Mouse (Mus musculus) lung, adult 2 months (tissue): ENCODE results near the gene Vps8.
A peak's percentile ranks its signal among the peaks of the same experiment; 100 is the strongest.

ENCODE experiments used
- CTCF ChIP-seq: fragments of 200-500 bp; IDR thresholded peaks from 2 replicates; pipeline ENCODE4 v1.5.1; 2011; ENCODE audit warnings: mild to moderate bottlenecking, low read length, control low read depth; ENCODE audit not compliant: insufficient read depth
- POLR2A ChIP-seq: fragments of 200-500 bp; IDR thresholded peaks from 2 replicates; pipeline ENCODE4 v1.6.1; 2011; ENCODE audit warnings: low read depth, mild to moderate bottlenecking, control low read depth, low read length, borderline replicate concordance; ENCODE audit errors: extremely low read depth

DNA sequence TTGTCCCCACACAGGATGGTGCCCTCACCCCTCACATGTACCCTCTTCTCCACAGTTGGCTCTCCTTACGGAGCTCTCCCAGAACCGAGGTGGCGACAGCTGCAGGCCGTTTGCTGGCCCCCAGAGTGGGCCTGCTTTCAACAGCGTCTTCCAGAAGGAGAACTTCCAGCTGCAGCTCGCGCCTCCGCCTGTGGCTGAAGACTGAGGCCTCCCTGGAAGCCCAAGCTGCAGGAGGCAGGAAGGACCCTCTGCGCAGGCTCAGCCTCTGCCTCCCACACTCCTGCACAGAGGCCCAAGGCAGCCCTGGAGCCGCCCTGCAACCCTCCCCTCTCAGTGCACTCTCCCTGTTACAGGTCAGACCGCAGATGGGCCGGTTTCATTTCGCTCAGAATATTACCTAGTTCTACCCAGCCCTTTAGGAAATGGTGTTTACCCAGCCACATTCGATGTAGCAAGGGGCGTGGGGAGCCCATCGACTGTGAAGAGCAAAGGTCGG, 221.2 kb downstream of the Vps8 start:
- TF ChIP-seq POLR2A, result peak; percentile 38; the same call in 1 of the 2 replicates
- no peak for TF ChIP-seq CTCF
